Mouse (Mus musculus): ENCODE data around the gene Atad2b.
A peak's percentile ranks its signal among the peaks of the same experiment; 100 is the strongest.
"Not testable (repeated sequence)": the region's sequence is repeated elsewhere in the genome, so short reads cannot be mapped to it uniquely, and the experiment has no call there.

Atad2b gene

GRCm38 (mm10) chr12:4905946-4906345, 11.2 kb upstream of the Atad2b start:
- no peaks in the 10 kb centered on the region for H3K27me3 ChIP-seq (ENCODE audit: insufficient read depth, low read length)
- TF ChIP-seq POU5F1 (IDR thresholded peaks at IDR 0.05; ENCODE audit: borderline replicate concordance, low read length) (no peak), CTCF (conservative IDR thresholded peaks at IDR 0.05; ENCODE audit: low read length) (peak; percentile 26)
- H3K4me3 ChIP-seq (replicated peaks; ENCODE audit: low read length): peak overlapping the region; percentile 93
- peaks cover 45% of the 10 kb centered on the region for H3K36me3 ChIP-seq (ENCODE audit: insufficient read depth, low read length)
- H3K4me1 ChIP-seq (replicated peaks; ENCODE audit: low read depth, low read length): peaks cover 70% of the 10 kb centered on the region
- no peaks in the 10 kb centered on the region for H3K9me3 ChIP-seq (ENCODE audit: low read length)

GRCm38 (mm10) chr12:4906476-4906875, 10.7 kb upstream of the Atad2b start:
- peaks cover 69% of the 10 kb centered on the region for H3K4me1 ChIP-seq (replicated peaks; ENCODE audit: low read depth, low read length)
- no peaks in the 10 kb centered on the region for H3K9me3 ChIP-seq (ENCODE audit: low read length)
- no peak for TF ChIP-seq CTCF (conservative IDR thresholded peaks at IDR 0.05; ENCODE audit: low read length)
- no peak for TF ChIP-seq POU5F1 (IDR thresholded peaks at IDR 0.05; ENCODE audit: borderline replicate concordance, low read length)
- no peak for TF ChIP-seq NANOG (IDR thresholded peaks at IDR 0.05; ENCODE audit: borderline replicate concordance, low read length)
- H3K36me3 ChIP-seq (ENCODE audit: insufficient read depth, low read length): peaks cover 40% of the 10 kb centered on the region
- no peaks in the 10 kb centered on the region for H3K27me3 ChIP-seq (ENCODE audit: insufficient read depth, low read length)
- H3K4me3 ChIP-seq (replicated peaks; ENCODE audit: low read length): peak overlapping the region; percentile 93

GRCm38 (mm10) chr12:4906951-4907906, 9.9 kb upstream of the Atad2b start, which contains the start of gene Ubxn2a:
Ubxn2a (minus strand) TSS chr12:4907705.
- peak within 1 kb of the TSS; percentile 93 for H3K4me3 ChIP-seq (replicated peaks; ENCODE audit: low read length)
- no peaks in the 10 kb centered on the region for H3K27me3 ChIP-seq (ENCODE audit: insufficient read depth, low read length)
- peaks cover 69% of the 10 kb centered on the region for H3K4me1 ChIP-seq (replicated peaks; ENCODE audit: low read depth, low read length)
- no peak for TF ChIP-seq CTCF (conservative IDR thresholded peaks at IDR 0.05; ENCODE audit: low read length)
- no peak for TF ChIP-seq POU5F1 (IDR thresholded peaks at IDR 0.05; ENCODE audit: borderline replicate concordance, low read length)
- TF ChIP-seq NANOG (IDR thresholded peaks at IDR 0.05; ENCODE audit: borderline replicate concordance, low read length): no peak
- peaks cover 34% of the 10 kb centered on the region for H3K36me3 ChIP-seq (ENCODE audit: insufficient read depth, low read length)
- no peaks in the 10 kb centered on the region for H3K9me3 ChIP-seq (ENCODE audit: low read length)

- Histone ChIP-seq H3K4me1 (replicated peaks; ENCODE audit: low read depth, low read length) (peaks cover 69% of the 10 kb centered on the region), H3K4me3 (replicated peaks; ENCODE audit: low read length) (peak overlapping the region; percentile 93), H3K9me3 (ENCODE audit: low read length) (no peaks in the 10 kb centered on the region), H3K27me3 (ENCODE audit: insufficient read depth, low read length) (no peaks in the 10 kb centered on the region), H3K36me3 (ENCODE audit: insufficient read depth, low read length) (peaks cover 22% of the 10 kb centered on the region)
- no peak for TF ChIP-seq POU5F1 (IDR thresholded peaks at IDR 0.05; ENCODE audit: borderline replicate concordance, low read length)
- no peak for TF ChIP-seq NANOG (IDR thresholded peaks at IDR 0.05; ENCODE audit: borderline replicate concordance, low read length)
- no peak for TF ChIP-seq CTCF (conservative IDR thresholded peaks at IDR 0.05; ENCODE audit: low read length)
These were observed 8.8 kb upstream of the Atad2b start for GRCm38 (mm10) chr12:4908391-4908790.

- H3K36me3 ChIP-seq (ENCODE audit: insufficient read depth, low read length); H3K9me3 ChIP-seq (ENCODE audit: low read length); H3K27me3 ChIP-seq (ENCODE audit: insufficient read depth, low read length): not testable (repeated sequence)
- Histone ChIP-seq H3K4me3 (replicated peaks; ENCODE audit: low read length) (peak overlapping the region; percentile 0; the same call in 1 of the 2 replicates), H3K4me1 (replicated peaks; ENCODE audit: low read depth, low read length) (peaks cover 69% of the 10 kb centered on the region)
These were observed 6.7 kb upstream of the Atad2b start for GRCm38 (mm10) chr12:4910496-4910895.

- H3K9me3 ChIP-seq (ENCODE audit: low read length): no peaks in the 10 kb centered on the region
- H3K4me3 ChIP-seq (replicated peaks; ENCODE audit: low read length): no peak overlapping the region
- peaks cover 70% of the 10 kb centered on the region for H3K4me1 ChIP-seq (replicated peaks; ENCODE audit: low read depth, low read length)
- H3K27me3 ChIP-seq (ENCODE audit: insufficient read depth, low read length): no peaks in the 10 kb centered on the region
- H3K36me3 ChIP-seq (ENCODE audit: insufficient read depth, low read length): no peaks in the 10 kb centered on the region
- TF ChIP-seq NANOG (IDR thresholded peaks at IDR 0.05; ENCODE audit: borderline replicate concordance, low read length) (no peak), CTCF (conservative IDR thresholded peaks at IDR 0.05; ENCODE audit: low read length) (no peak), POU5F1 (IDR thresholded peaks at IDR 0.05; ENCODE audit: borderline replicate concordance, low read length) (no peak)
These were observed 5.4 kb upstream of the Atad2b start for GRCm38 (mm10) chr12:4911716-4912115.

- Histone ChIP-seq H3K4me1 (replicated peaks; ENCODE audit: low read depth, low read length) (peaks cover 66% of the 10 kb centered on the region), H3K9me3 (ENCODE audit: low read length) (no peaks in the 10 kb centered on the region), H3K36me3 (ENCODE audit: insufficient read depth, low read length) (no peaks in the 10 kb centered on the region), H3K27me3 (ENCODE audit: insufficient read depth, low read length) (no peaks in the 10 kb centered on the region), H3K4me3 (replicated peaks; ENCODE audit: low read length) (no peak overlapping the region)
- TF ChIP-seq POU5F1 (IDR thresholded peaks at IDR 0.05; ENCODE audit: borderline replicate concordance, low read length): no peak
- no peak for TF ChIP-seq NANOG (IDR thresholded peaks at IDR 0.05; ENCODE audit: borderline replicate concordance, low read length)
- no peak for TF ChIP-seq CTCF (conservative IDR thresholded peaks at IDR 0.05; ENCODE audit: low read length)
These were observed 2.7 kb upstream of the Atad2b start for GRCm38 (mm10) chr12:4914441-4914840.

- Histone ChIP-seq H3K27me3 (ENCODE audit: insufficient read depth, low read length) (no peaks in the 10 kb centered on the region), H3K4me3 (replicated peaks; ENCODE audit: low read length) (no peak overlapping the region; the same call in 1 of the 2 replicates), H3K36me3 (ENCODE audit: insufficient read depth, low read length) (no peaks in the 10 kb centered on the region), H3K9me3 (ENCODE audit: low read length) (no peaks in the 10 kb centered on the region), H3K4me1 (replicated peaks; ENCODE audit: low read depth, low read length) (peaks cover 70% of the 10 kb centered on the region)
- TF ChIP-seq POU5F1 (IDR thresholded peaks at IDR 0.05; ENCODE audit: borderline replicate concordance, low read length): no peak
- TF ChIP-seq NANOG (IDR thresholded peaks at IDR 0.05; ENCODE audit: borderline replicate concordance, low read length): peak; percentile 75; the same call in 1 of the 2 replicates
These were observed 2.2 kb upstream of the Atad2b start for GRCm38 (mm10) chr12:4914944-4915343.
